Mouse (Mus musculus) limb, embryonic 13.5 days (tissue): ENCODE results near the gene Cacna1a. TPM values are rescaled to one million over a fixed set of nuclear protein-coding genes. Genes with fewer than 3 reads are reported as not detected.

Experiments
- ATAC-seq: fragments of 200-750 bp; cut with Nextera tagmentation; 2 replicates; pipeline ENCODE4 v1.8.0; 2017; ENCODE audit warnings: low read depth, moderate number of reproducible peaks, moderate TSS enrichment; ENCODE audit not compliant: low FRiP score
- H3K27ac ChIP-seq: fragments of 300-500 bp; sonication (generic); 2 replicates; pipeline ENCODE4 v1.5.1; 2015; ENCODE audit warnings: inconsistent platforms, mild to moderate bottlenecking, moderate library complexity
- H3K27me3 ChIP-seq: fragments of 300-500 bp; sonication (generic); 2 replicates; pipeline ENCODE4 v1.6.1; 2015; ENCODE audit warnings: mild to moderate bottlenecking, inconsistent platforms
- H3K36me3 ChIP-seq: fragments of 300-500 bp; sonication (generic); 2 replicates; pipeline ENCODE4 v1.6.1; 2015; ENCODE audit warnings: inconsistent platforms, mild to moderate bottlenecking, moderate library complexity
- H3K4me1 ChIP-seq: fragments of 300-500 bp; sonication (generic); 2 replicates; pipeline ENCODE4 v1.6.1; 2015; ENCODE audit warnings: inconsistent platforms
- H3K4me2 ChIP-seq: fragments of 300-500 bp; sonication (generic); replicated peaks from 2 replicates; pipeline ENCODE4 v1.6.1; 2015; ENCODE audit warnings: inconsistent platforms, mild to moderate bottlenecking, moderate library complexity
- H3K4me3 ChIP-seq: fragments of 300-500 bp; sonication (generic); 2 replicates; pipeline ENCODE4 v1.5.1; 2015; ENCODE audit warnings: moderate library complexity, mild to moderate bottlenecking, inconsistent platforms
- H3K9ac ChIP-seq: fragments of 300-500 bp; sonication (generic); 2 replicates; pipeline ENCODE4 v1.6.1; 2015; ENCODE audit warnings: mild to moderate bottlenecking, inconsistent platforms
- H3K9me3 ChIP-seq: fragments of 300-500 bp; sonication (generic); 2 replicates; pipeline ENCODE4 v1.6.1; 2016; ENCODE audit warnings: inconsistent platforms
- WGBS: fragments of 180-500 bp; shearing (Covaris S2); methylation state at CpG from one replicate; pipeline ENCODE4 v1.1.7; 2015; 5-methylcytosine and 5-hydroxymethylcytosine counted together
- polyA plus RNA-seq: library from polyadenylated mRNA; unstranded; fragments of >200 nt; fragmentation: Nextera tagmentation; extraction: Ambion mirVana; gene quantifications from 2 replicates; pipeline ENCODE4 v1.2.1, GENCODE M21; 2015

The Cacna1a gene
- polyA plus RNA-seq, 1 experiment from 2014 or later, result 9.3 TPM

DNA sequence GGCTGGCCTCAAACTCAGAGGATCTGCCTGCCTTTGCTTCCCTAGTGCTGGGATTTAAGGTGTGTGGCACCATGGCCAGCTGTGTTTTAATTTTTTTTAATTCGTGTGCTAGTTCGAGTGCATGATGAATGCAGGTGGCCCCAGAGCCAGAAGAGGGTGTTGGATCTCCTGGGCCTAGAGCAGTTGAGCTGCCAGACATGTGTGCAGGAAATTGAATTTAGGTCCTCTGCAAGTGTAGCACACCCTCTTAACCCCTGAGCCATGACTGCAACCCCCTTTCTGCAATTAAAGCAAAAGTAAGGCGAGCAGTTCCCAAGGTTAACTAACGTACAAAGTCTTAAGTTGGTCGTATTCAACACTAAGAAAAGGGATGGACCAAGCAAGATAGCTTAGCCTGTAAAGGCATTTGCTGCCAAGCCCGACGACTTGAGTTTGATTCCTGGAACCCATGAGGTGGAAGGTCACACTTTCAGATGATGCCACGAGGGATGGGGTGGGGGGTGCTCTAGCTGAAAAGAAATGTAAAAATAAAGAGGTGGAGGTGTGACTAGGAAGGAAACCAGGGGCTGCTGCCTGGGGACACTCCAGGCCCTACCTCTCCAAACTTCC lies 249.8 kb downstream of the Cacna1a start:
- 17% methylated on average over 8 of the region's 8 CpGs for WGBS

DNA sequence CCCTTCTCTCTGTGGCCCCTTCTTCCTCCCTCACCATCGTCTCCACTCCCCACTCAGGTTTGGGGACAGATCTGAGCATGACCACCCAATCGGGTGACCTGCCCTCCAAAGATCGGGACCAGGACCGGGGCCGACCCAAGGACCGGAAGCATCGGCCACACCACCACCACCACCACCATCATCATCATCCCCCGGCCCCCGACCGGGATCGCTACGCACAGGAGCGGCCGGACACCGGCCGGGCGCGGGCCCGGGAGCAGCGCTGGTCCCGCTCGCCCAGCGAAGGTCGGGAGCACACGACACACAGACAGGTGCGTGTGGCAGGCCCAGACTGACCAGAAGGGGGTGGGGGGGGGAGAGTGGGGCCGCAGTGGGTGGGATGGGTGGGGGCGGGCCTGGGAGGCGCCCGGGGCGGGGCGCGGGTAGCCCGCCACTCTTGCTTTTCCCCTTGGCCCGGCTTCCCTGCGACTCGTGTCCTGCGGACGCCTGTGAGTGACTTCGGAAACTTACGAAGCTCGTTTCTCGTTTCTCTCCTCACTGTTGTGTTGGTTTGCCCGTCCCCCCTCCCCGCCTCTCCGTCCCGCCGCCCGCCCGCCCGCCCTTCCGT lies 250.4 kb downstream of the Cacna1a start:
- peak; percentile 24 for ATAC-seq
- Histone ChIP-seq H3K36me3 (no peaks in the 10 kb centered on the region), H3K4me1 (peaks cover 56% of the 10 kb centered on the region), H3K4me3 (peak overlapping the region; percentile 56), H3K27me3 (no peaks in the 10 kb centered on the region), H3K4me2 (peak overlapping the region; percentile 85), H3K9me3 (no peaks in the 10 kb centered on the region), H3K9ac (peak overlapping the region; percentile 84), H3K27ac (peak overlapping the region; percentile 95)
- WGBS, result under 1% methylated on average over 40 of the region's 52 CpGs

More for the DNA sequence above, 249.8 kb downstream of the Cacna1a start:
- Histone ChIP-seq H3K27ac (peak overlapping the region; percentile 95), H3K4me2 (peak overlapping the region; percentile 85), H3K4me1 (peaks cover 57% of the 10 kb centered on the region), H3K4me3 (peak overlapping the region; percentile 56), H3K27me3 (no peaks in the 10 kb centered on the region), H3K36me3 (no peaks in the 10 kb centered on the region), H3K9me3 (no peaks in the 10 kb centered on the region), H3K9ac (peak overlapping the region; percentile 84)
- no peak for ATAC-seq

DNA sequence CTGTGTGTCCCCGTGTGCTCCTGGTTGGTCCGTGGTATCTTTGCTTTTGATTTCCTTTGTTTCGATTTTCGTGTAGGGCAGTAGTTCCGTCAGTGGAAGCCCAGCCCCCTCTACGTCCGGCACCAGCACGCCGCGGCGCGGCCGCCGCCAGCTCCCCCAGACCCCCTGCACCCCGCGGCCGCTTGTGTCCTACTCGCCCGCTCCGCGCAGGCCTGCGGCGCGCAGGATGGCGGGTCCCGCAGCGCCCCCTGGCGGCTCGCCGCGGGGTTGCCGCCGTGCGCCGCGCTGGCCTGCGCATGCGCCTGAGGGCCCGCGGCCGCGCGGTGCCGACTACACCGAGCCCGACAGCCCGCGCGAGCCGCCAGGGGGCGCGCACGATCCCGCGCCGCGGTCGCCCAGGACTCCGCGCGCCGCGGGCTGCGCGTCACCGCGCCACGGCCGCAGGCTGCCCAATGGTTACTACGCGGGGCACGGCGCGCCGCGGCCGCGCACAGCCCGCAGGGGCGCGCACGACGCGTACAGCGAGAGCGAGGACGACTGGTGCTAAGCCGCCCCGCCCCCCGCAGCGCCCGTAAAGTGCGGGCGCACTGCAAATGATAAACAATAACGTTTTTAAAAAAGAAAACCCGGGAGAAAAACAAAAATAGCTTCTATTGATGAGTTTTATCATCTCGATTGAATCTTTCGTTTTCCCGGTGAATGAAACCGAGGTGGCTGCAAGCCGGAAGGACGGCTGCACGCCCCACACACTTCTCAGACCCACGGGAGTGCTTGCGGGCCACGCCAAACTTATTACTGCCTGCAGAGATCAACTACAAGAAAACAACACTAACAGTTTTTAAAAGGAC lies 251.1 kb downstream of the Cacna1a start:
- Histone ChIP-seq H3K9me3 (no peaks in the 10 kb centered on the region), H3K27me3 (no peaks in the 10 kb centered on the region), H3K4me3 (peak overlapping the region; percentile 56), H3K36me3 (no peaks in the 10 kb centered on the region), H3K9ac (peak overlapping the region; percentile 84), H3K27ac (peak overlapping the region; percentile 95), H3K4me1 (peaks cover 49% of the 10 kb centered on the region), H3K4me2 (peak overlapping the region; percentile 85)
- ATAC-seq, result peak; percentile 91
- under 1% methylated on average over 96 of the region's 106 CpGs for WGBS

DNA sequence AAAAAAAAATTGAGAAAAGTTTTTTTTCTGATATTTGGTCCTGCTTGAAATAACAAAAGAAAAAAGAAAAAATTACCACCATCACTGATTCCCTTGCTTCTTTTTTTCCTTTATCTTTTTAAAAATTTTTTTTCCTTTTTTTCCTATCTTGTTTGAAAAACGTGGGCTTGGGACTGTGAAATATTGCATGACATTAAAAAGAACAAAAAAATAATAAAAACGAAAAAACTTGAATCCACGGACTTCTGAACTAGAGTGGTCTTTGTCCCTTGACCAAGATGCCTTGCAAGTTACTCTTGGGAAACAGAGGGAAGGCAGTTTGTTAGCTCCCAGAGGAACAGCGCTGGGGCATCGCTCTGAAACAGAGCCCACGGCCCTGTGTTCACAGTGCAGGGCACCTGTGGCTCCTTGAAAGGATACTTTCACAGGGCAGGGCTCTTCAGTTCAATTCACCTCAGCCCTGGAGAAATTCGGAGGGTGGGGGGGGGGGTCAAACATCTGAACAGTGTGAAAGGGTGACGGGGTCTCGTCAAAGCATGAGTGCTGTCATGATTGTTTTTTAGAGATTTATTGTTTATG lies 251.9 kb downstream of the Cacna1a start:
- Histone ChIP-seq H3K9me3 (no peaks in the 10 kb centered on the region), H3K4me2 (peak overlapping the region; percentile 85), H3K4me1 (peaks cover 42% of the 10 kb centered on the region), H3K27me3 (no peaks in the 10 kb centered on the region), H3K36me3 (no peaks in the 10 kb centered on the region), H3K27ac (peak overlapping the region; percentile 39; the same call in 1 of the 2 replicates), H3K4me3 (peak overlapping the region; percentile 56), H3K9ac (peak overlapping the region; percentile 56; the same call in 1 of the 2 replicates)
- 22% methylated on average over 9 of the region's 9 CpGs for WGBS
- no peak for ATAC-seq

DNA sequence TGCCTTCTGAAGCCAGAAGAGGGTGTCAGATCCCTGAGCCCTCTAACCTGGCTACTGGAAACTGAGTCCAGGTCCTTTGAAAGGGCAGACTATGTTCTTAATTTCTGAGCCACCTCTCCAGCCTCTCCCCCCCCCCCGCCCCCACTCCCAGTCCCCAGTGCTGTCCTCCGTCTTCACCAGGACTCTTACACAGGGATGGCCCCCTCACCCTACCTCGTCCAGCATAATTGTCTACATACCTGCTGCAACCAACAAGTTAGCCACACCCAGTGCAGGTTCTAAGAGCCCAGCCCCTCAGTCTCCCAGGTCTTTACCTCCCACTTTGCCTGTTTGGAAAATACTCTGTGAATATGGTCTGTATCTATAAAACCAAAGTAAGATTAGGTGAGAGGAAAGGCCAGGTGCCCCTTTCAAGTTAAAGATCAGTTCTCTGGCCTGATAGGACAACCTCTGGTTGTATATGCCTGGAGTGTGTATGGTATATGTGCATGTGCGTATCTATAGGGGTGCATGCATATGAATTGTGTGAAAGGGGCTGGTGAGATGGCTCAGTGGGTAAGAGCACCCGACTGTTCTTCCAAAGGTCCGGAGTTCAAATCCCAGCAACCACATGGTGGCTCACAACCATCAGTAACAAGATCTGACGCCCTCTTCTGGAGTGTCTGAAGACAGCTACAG lies 252.5 kb downstream of the Cacna1a start:
- 71% methylated on average over 7 of the region's 7 CpGs for WGBS
- no peaks in the 10 kb centered on the region for H3K36me3 ChIP-seq
- H3K4me1 ChIP-seq, result peaks cover 35% of the 10 kb centered on the region
- H3K9me3 ChIP-seq, result no peaks in the 10 kb centered on the region
- H3K9ac ChIP-seq, result no peak overlapping the region
- no peak for ATAC-seq
- no peak overlapping the region for H3K4me3 ChIP-seq
- no peak overlapping the region; the same call in 1 of the 2 replicates for H3K27ac ChIP-seq
- H3K27me3 ChIP-seq, result no peaks in the 10 kb centered on the region
- H3K4me2 ChIP-seq, result peak overlapping the region; percentile 53; the same call in 1 of the 2 replicates

DNA sequence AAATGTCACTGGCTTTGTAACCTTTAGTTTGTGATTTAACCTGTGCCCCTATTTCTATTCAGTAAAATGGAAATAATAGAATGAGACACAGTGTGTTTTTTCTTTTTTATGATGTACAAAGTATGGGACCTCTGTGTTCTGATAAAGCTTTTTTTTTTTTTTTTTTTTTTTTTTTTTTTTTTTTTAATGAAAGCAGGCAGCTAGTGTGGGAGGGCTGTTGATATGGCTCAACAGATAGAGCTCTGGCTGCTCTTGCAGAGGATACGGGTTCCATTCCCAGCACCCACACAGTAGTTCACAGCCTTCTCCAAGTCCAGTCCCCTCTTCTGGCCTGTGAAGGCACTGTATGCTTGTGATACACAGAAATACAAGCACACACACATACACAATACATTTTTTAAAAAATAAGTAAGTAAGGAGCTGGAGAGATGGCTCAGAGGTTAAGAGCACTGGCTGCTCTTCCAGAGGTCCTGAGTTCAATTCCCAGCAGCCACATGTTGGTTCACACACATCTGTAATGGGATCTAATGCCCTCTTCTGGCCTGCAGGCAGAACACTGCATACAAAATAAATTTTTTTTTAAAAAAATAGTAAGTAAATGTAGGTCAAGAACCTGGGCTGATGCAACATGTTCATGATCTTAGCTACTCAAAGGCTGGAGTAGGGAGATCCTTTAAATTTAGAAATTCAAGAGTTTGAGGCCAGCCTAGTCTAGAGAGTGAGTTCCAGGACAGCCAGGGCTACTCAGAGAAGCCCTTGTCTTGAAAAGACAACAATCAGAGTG lies 253.5 kb downstream of the Cacna1a start:
- H3K4me3 ChIP-seq, result no peak overlapping the region
- peaks cover 29% of the 10 kb centered on the region for H3K4me1 ChIP-seq
- H3K27ac ChIP-seq, result no peak overlapping the region
- no peak for ATAC-seq
- H3K9ac ChIP-seq, result no peak overlapping the region
- 85% methylated on average over 1 of the region's 1 CpGs for WGBS
- no peaks in the 10 kb centered on the region for H3K36me3 ChIP-seq
- H3K9me3 ChIP-seq, result no peaks in the 10 kb centered on the region
- no peak overlapping the region for H3K4me2 ChIP-seq
- no peaks in the 10 kb centered on the region for H3K27me3 ChIP-seq

DNA sequence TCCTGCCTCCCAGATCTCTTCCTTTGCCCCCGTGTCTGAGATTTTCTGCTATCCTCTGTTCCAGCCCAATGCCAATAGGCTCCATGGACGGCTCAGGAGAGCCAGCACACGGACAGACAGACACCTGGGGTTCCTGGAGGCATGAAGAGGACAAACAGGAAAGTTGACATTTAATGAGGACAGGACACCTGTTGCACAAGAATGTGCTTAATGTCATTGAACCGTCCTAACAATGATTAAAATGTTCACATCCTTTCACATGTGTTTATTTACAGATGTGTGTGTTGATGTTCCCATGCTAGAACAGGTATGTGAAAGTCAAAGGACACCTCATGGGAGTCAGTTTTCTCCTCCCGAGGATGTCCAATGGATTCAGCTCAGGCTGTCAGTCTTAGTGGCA lies 254.8 kb downstream of the Cacna1a start:
- ATAC-seq, result no peak
- Histone ChIP-seq H3K4me3 (no peak overlapping the region), H3K9me3 (no peaks in the 10 kb centered on the region), H3K9ac (no peak overlapping the region), H3K4me2 (no peak overlapping the region), H3K27ac (no peak overlapping the region), H3K4me1 (peaks cover 29% of the 10 kb centered on the region), H3K36me3 (no peaks in the 10 kb centered on the region), H3K27me3 (no peaks in the 10 kb centered on the region)
- 66% methylated on average over 5 of the region's 5 CpGs for WGBS

DNA sequence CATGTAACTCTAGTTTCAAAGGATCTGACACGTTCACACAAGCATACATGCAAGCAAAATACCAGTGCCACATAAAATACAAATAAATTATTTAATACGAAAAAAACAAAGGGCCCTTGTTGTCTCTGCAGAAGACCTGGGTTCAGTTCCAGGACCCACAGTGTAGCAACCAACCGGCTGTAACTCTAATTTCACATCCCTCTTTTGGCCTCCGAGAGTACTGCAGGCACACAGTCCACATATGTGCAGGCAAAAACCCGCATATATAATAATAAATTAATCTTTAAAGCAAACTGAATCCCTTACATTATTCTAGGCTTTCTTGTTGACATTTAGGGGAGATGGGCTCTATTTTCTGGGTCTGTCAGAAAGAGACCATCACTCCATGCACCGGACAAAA lies 258.6 kb downstream of the Cacna1a start:
- H3K36me3 ChIP-seq, result no peaks in the 10 kb centered on the region
- 51% methylated on average over 6 of the region's 6 CpGs for WGBS
- no peak overlapping the region for H3K4me3 ChIP-seq
- no peaks in the 10 kb centered on the region for H3K27me3 ChIP-seq
- H3K4me2 ChIP-seq, result peak overlapping the region; percentile 48; the same call in 1 of the 2 replicates
- no peak for ATAC-seq
- no peak overlapping the region for H3K9ac ChIP-seq
- H3K27ac ChIP-seq, result peak overlapping the region; percentile 70
- H3K4me1 ChIP-seq, result peaks cover 31% of the 10 kb centered on the region
- no peaks in the 10 kb centered on the region for H3K9me3 ChIP-seq

DNA sequence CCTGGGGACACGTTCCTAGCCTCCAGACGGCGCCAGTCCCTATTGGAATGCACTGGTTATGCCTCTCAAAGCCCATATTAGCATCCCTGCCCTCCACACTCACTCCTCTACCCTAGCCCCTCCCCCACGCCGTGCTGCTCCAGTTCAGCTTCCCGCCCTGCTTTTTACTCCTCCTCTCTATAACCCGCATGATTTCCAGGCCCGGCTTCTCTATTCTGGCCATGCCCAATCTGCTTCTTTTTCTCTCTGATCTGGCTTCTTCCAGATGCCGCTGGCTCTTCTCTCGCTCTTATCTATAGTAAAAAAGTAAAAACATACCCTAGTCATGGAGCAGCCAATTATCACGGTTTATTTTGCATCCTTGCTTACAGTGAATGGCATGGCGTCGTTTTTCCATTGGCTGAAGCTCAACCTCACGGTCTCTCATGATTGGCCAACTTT lies 259.2 kb downstream of the Cacna1a start:
- H3K36me3 ChIP-seq, result no peaks in the 10 kb centered on the region
- ATAC-seq, result no peak
- H3K4me3 ChIP-seq, result peak overlapping the region; percentile 22
- H3K27me3 ChIP-seq, result no peaks in the 10 kb centered on the region
- H3K9me3 ChIP-seq, result no peaks in the 10 kb centered on the region
- peak overlapping the region; percentile 48 for H3K4me2 ChIP-seq
- WGBS, result 3% methylated on average over 14 of the region's 14 CpGs
- peak overlapping the region; percentile 70 for H3K27ac ChIP-seq
- H3K9ac ChIP-seq, result no peak overlapping the region
- H3K4me1 ChIP-seq, result peaks cover 26% of the 10 kb centered on the region

DNA sequence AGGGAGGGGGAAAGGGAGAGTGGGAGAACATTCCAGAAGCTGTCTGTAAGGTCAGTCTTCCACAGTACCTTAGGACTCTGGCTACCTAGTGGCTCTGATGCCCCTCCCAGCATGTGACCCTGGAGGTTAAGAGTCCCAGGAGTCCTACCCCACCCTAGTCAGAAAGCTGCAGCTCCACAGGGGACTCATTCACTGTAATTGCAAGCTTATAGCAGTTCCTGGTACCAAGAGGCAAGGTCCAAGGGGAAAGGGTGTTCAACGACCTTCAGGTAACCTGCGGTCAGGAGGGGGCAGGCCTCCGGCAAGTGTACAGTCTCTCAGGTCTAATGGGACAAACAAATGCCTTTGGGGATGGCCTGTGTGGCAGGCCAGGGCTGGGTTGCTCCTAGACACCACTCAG lies 262.0 kb downstream of the Cacna1a start:
- no peaks in the 10 kb centered on the region for H3K36me3 ChIP-seq
- peaks cover 37% of the 10 kb centered on the region for H3K4me1 ChIP-seq
- H3K4me3 ChIP-seq, result no peak overlapping the region
- H3K4me2 ChIP-seq, result no peak overlapping the region
- no peak for ATAC-seq
- no peak overlapping the region; the same call in 1 of the 2 replicates for H3K9ac ChIP-seq
- peak overlapping the region; percentile 86 for H3K27ac ChIP-seq
- no peaks in the 10 kb centered on the region for H3K27me3 ChIP-seq
- WGBS, result 43% methylated on average over 3 of the region's 3 CpGs
- H3K9me3 ChIP-seq, result no peaks in the 10 kb centered on the region
